Mouse (Mus musculus) adrenal gland, adult 18-20 months (tissue): ENCODE data around the gene Eps15l1. TPM values are rescaled to one million over a fixed set of nuclear protein-coding genes. Genes with fewer than 3 reads are reported as not detected.

Experiments used
- DNase-seq, 2 experiments: peaks; one replicate each; pipeline ENCODE4 v3.0.0; 2021 to 2022; ENCODE audit warnings: low spot score in 2 of 2
- total RNA-seq, 2 experiments: library from RNA; stranded (reverse); gene quantifications; 1 replicate in 1 of 2; 2 replicates in 1 of 2; pipeline ENCODE4 v1.2.3; 2021

Eps15l1 gene
- total RNA-seq, 2 experiments from 2014 or later = 48.5 to 54.1 TPM

- no peak for DNase-seq
Measured at GRCm38 (mm10) chr8:72418073-72418472, 3.2 kb downstream of the Eps15l1 start.

- DNase-seq = no peak
Measured at GRCm38 (mm10) chr8:72415252-72415651, 6.0 kb downstream of the Eps15l1 start.

- no peak for DNase-seq
Measured at GRCm38 (mm10) chr8:72413839-72414238, 7.4 kb downstream of the Eps15l1 start.

GRCm38 (mm10) chr8:72409443-72409842 lies 11.8 kb downstream of the Eps15l1 start:
- DNase-seq = no peak

- no peak for DNase-seq
Measured at GRCm38 (mm10) chr8:72407878-72408277, 13.4 kb downstream of the Eps15l1 start.

GRCm38 (mm10) chr8:72402981-72403380 lies 18.3 kb downstream of the Eps15l1 start:
- no peak for DNase-seq

GRCm38 (mm10) chr8:72401381-72401780 lies 19.9 kb downstream of the Eps15l1 start:
- no peak for DNase-seq

- no peak for DNase-seq
Measured at GRCm38 (mm10) chr8:72385737-72386136, 35.5 kb downstream of the Eps15l1 start.

- no peak for DNase-seq
Measured at GRCm38 (mm10) chr8:72382395-72382794, 38.9 kb downstream of the Eps15l1 start.

- no peak for DNase-seq
Measured at GRCm38 (mm10) chr8:72380656-72381055, 40.6 kb downstream of the Eps15l1 start.

GRCm38 (mm10) chr8:72376900-72377299 lies 44.4 kb downstream of the Eps15l1 start:
- DNase-seq = no peak

- DNase-seq = no peak
Measured at GRCm38 (mm10) chr8:72376309-72376708, 45.0 kb downstream of the Eps15l1 start.

- DNase-seq = no peak
Measured at GRCm38 (mm10) chr8:72375161-72375560, 46.1 kb downstream of the Eps15l1 start.

- DNase-seq = no peak
Measured at GRCm38 (mm10) chr8:72372311-72372710, 48.9 kb downstream of the Eps15l1 start.

- DNase-seq = no peak
Measured at GRCm38 (mm10) chr8:72371356-72371755, 49.9 kb downstream of the Eps15l1 start.

GRCm38 (mm10) chr8:72366435-72366834 lies 54.8 kb downstream of the Eps15l1 start:
- no peak for DNase-seq

GRCm38 (mm10) chr8:72365826-72366225 lies 55.4 kb downstream of the Eps15l1 start:
- DNase-seq = peak; percentile 72 to 81

GRCm38 (mm10) chr8:72365016-72365415 lies 56.2 kb downstream of the Eps15l1 start:
- no peak for DNase-seq

GRCm38 (mm10) chr8:72363457-72363856 lies 57.8 kb downstream of the Eps15l1 start:
- DNase-seq = peak in 1 of 2 experiments; percentile 43

GRCm38 (mm10) chr8:72362754-72363153 lies 58.5 kb downstream of the Eps15l1 start:
- no peak for DNase-seq

GRCm38 (mm10) chr8:72360162-72360561 lies 61.1 kb downstream of the Eps15l1 start:
- no peak for DNase-seq

GRCm38 (mm10) chr8:72356593-72356992 lies 64.7 kb downstream of the Eps15l1 start:
- no peak for DNase-seq

GRCm38 (mm10) chr8:72354272-72354671 lies 67.0 kb downstream of the Eps15l1 start:
- DNase-seq = no peak

GRCm38 (mm10) chr8:72353700-72354045 lies 67.6 kb downstream of the Eps15l1 start:
- DNase-seq = no peak
